Mouse (Mus musculus) spleen, postnatal 10 days (tissue): ENCODE data around the gene Nat8f6.
"Not testable (repeated sequence)": the region's sequence is repeated elsewhere in the genome, so short reads cannot be mapped to it uniquely, and the experiment has no call there.

Source experiments
- DNase-seq, 2 experiments: peaks; one replicate each; pipeline ENCODE4 v3.0.0; 2021 to 2022; ENCODE audit warnings: low spot score in 2 of 2

The Nat8f6 gene

GRCm38 (mm10) chr6:85820837-85821236, at the start of gene Nat8f6, which contains the start of gene Nat8f5:
Gene Nat8f6 (minus strand): TSS chr6:85820954.
Gene Nat8f5 (minus strand): TSS chr6:85820972.
- no peak for DNase-seq

- DNase-seq, result not testable (repeated sequence)
Observed at GRCm38 (mm10) chr6:85869006-85869405, 48.3 kb upstream of the Nat8f6 start, which contains the start of gene Nat8f2. Gene Nat8f2 (minus strand): TSS chr6:85869158.

- DNase-seq, result no peak
Observed at GRCm38 (mm10) chr6:85867726-85868690, 47.3 kb upstream of the Nat8f6 start.

- DNase-seq, result not testable (repeated sequence)
Observed at GRCm38 (mm10) chr6:85866995-85867394, 46.2 kb upstream of the Nat8f6 start.

- DNase-seq, result not testable (repeated sequence)
Observed at GRCm38 (mm10) chr6:85866166-85866565, 45.4 kb upstream of the Nat8f6 start.

- DNase-seq, result not testable (repeated sequence)
Observed at GRCm38 (mm10) chr6:85864900-85865639, 44.3 kb upstream of the Nat8f6 start.

GRCm38 (mm10) chr6:85863840-85864239, 43.1 kb upstream of the Nat8f6 start:
- DNase-seq, result no peak

GRCm38 (mm10) chr6:85863136-85863535, 42.4 kb upstream of the Nat8f6 start:
- DNase-seq, result no peak

- no peak for DNase-seq
Observed at GRCm38 (mm10) chr6:85862565-85862964, 41.8 kb upstream of the Nat8f6 start.

- DNase-seq, result no peak
Observed at GRCm38 (mm10) chr6:85861247-85861646, 40.5 kb upstream of the Nat8f6 start.

- DNase-seq, result no peak
Observed at GRCm38 (mm10) chr6:85856194-85856678, 35.5 kb upstream of the Nat8f6 start.

- no peak for DNase-seq
Observed at GRCm38 (mm10) chr6:85853481-85853880, 32.7 kb upstream of the Nat8f6 start.

- no peak for DNase-seq
Observed at GRCm38 (mm10) chr6:85851062-85851773, 30.5 kb upstream of the Nat8f6 start.

- DNase-seq, result no peak
Observed at GRCm38 (mm10) chr6:85849240-85849639, 28.5 kb upstream of the Nat8f6 start.

- DNase-seq, result no peak
Observed at GRCm38 (mm10) chr6:85848140-85848539, 27.4 kb upstream of the Nat8f6 start.

- no peak for DNase-seq
Observed at GRCm38 (mm10) chr6:85846921-85847320, 26.2 kb upstream of the Nat8f6 start.

GRCm38 (mm10) chr6:85843677-85844458, 23.1 kb upstream of the Nat8f6 start:
- DNase-seq, result not testable (repeated sequence)

GRCm38 (mm10) chr6:85839982-85840381, 19.2 kb upstream of the Nat8f6 start:
- no peak for DNase-seq

- no peak for DNase-seq
Observed at GRCm38 (mm10) chr6:85838674-85839073, 17.9 kb upstream of the Nat8f6 start.

- peak in 1 of 2 experiments; percentile 18 for DNase-seq
Observed at GRCm38 (mm10) chr6:85837307-85837706, 16.6 kb upstream of the Nat8f6 start.

GRCm38 (mm10) chr6:85836827-85837226, 16.1 kb upstream of the Nat8f6 start:
- peak in 1 of 2 experiments; percentile 43 for DNase-seq
